Mouse (Mus musculus): ENCODE results near the gene Comp. TPM values are rescaled to one million over a fixed set of nuclear protein-coding genes. Genes with fewer than 3 reads are reported as not detected.
A peak's percentile ranks its signal among the peaks of the same experiment; 100 is the strongest.

Comp gene
- polyA plus RNA-seq, 1 experiment from 2014 or later, result 0.13 TPM

DNA sequence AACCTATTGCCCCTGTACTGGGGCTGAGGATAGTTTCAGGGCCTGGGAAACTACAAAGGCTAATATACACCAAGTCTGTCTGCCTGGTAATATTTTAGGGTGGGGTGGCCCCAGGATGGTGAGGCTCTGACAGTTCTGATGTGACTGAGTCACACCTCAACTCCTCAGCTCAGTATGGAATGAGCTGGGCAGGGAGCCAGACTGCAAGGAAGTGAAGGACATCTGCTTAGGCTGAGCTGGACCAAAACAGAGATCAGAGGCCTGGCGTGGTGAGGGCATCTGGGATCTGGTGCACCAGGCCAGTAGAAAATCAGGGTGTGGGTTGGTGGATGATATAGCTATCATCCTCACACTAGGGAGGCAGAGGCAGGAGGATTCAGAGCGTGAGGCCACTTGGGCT lies 16.3 kb downstream of the Comp start:
- ATAC-seq (no peak), DNase-seq (ENCODE audit: low spot score) (no peak)
- Histone ChIP-seq H3K9me3 (ENCODE audit: low read length) (no peaks in the 10 kb centered on the region), H3K27me3 (replicated peaks; ENCODE audit: insufficient read depth, low read length) (no peaks in the 10 kb centered on the region), H3K27ac (ENCODE audit: low read length) (no peak overlapping the region), H3K36me3 (ENCODE audit: insufficient read depth, low read length) (0 out of 2 replicates have a peak, but pooled peaks cover 4% of the 10 kb centered on the region), H3K4me2 (replicated peaks; ENCODE audit: low read depth, low read length) (no peak overlapping the region), H3K4me3 (ENCODE audit: low read depth, low read length) (no peak overlapping the region), H3K4me1 (ENCODE audit: insufficient read depth, low read depth, low read length) (no peaks in the 10 kb centered on the region), H3K9ac (replicated peaks; ENCODE audit: low read depth) (no peak overlapping the region)
- TF ChIP-seq CTCF (IDR thresholded peaks at IDR 0.05), result no peak
- TF ChIP-seq EP300 (IDR thresholded peaks at IDR 0.05), result no peak
- 86% methylated on average over 2 of the region's 2 CpGs for WGBS

DNA sequence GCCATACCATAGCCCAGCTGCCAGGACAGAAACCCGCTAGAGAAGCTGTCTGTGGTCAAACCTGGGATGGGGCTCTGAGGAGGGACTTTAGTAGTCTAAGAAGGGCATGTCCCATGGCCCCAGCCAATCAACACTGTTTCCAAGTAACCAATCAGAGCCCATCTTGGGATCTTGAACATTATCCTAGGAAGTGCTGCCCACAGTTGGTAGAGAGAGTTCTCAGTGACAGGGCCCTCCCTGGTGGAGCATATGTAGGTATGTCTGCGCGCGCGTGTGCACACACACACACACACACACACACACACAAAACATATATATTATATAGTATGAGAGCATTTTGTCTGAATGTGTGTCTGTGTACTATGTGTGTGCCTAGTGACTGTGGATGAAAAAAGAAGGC lies 19.7 kb downstream of the Comp start:
- Histone ChIP-seq H3K4me1 (ENCODE audit: insufficient read depth, low read depth, low read length) (no peaks in the 10 kb centered on the region), H3K9ac (replicated peaks; ENCODE audit: low read depth) (no peak overlapping the region), H3K36me3 (ENCODE audit: insufficient read depth, low read length) (0 out of 2 replicates have a peak, but pooled peaks cover 4% of the 10 kb centered on the region), H3K4me3 (ENCODE audit: low read depth, low read length) (no peak overlapping the region), H3K27me3 (replicated peaks; ENCODE audit: insufficient read depth, low read length) (no peaks in the 10 kb centered on the region), H3K9me3 (ENCODE audit: low read length) (no peaks in the 10 kb centered on the region), H3K27ac (ENCODE audit: low read length) (no peak overlapping the region), H3K4me2 (replicated peaks; ENCODE audit: low read depth, low read length) (no peak overlapping the region)
- TF ChIP-seq EP300 (IDR thresholded peaks at IDR 0.05) (no peak), CTCF (IDR thresholded peaks at IDR 0.05) (no peak)
- DNase-seq (ENCODE audit: low spot score) (no peak), ATAC-seq (no peak)
- WGBS, result 76% methylated on average over 5 of the region's 5 CpGs

DNA sequence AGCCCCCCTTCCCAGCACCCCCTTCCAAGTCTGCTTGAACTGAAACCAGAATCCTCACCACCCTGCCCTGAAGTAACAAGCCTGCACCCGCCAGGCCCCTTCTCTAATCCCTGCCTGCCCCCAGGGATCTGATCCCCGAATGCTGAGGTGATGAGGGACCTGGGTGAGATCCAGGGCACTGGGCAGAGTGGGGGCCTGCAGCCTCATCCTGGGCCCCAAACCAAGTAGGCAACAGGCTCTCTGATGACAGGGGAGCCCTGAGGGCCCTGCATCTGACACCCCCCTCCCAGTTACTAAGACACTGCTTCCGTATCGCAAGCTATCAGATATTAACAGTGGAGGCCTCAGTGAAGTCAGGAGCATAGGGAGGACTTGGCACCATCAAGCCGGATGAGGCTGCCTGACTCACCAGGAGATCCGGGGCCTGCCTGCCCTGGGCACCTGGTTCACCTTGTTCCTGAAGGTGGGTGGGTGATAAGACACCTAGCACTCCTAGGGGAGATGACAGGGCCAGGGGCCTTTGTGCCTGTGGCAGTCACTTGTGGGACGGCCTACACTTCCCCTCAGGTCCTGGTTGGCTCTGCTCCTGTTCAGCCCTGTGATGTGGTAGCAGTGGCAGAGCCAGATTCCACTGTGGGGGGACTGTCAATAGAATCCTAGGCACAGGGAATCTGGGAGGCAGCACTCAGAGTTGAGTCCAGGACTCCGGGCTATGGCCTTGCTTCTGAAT lies 21.1 kb downstream of the Comp start:
- Histone ChIP-seq H3K27ac (ENCODE audit: low read length) (no peak overlapping the region), H3K9ac (replicated peaks; ENCODE audit: low read depth) (no peak overlapping the region), H3K4me2 (replicated peaks; ENCODE audit: low read depth, low read length) (no peak overlapping the region), H3K4me1 (ENCODE audit: insufficient read depth, low read depth, low read length) (no peaks in the 10 kb centered on the region), H3K4me3 (ENCODE audit: low read depth, low read length) (no peak overlapping the region), H3K27me3 (replicated peaks; ENCODE audit: insufficient read depth, low read length) (no peaks in the 10 kb centered on the region), H3K9me3 (ENCODE audit: low read length) (no peaks in the 10 kb centered on the region), H3K36me3 (ENCODE audit: insufficient read depth, low read length) (0 out of 2 replicates have a peak, but pooled peaks cover 4% of the 10 kb centered on the region)
- 87% methylated on average over 8 of the region's 8 CpGs for WGBS
- no peak for ATAC-seq
- TF ChIP-seq CTCF (IDR thresholded peaks at IDR 0.05) (no peak), EP300 (IDR thresholded peaks at IDR 0.05) (no peak)
- DNase-seq (ENCODE audit: low spot score), result no peak

DNA sequence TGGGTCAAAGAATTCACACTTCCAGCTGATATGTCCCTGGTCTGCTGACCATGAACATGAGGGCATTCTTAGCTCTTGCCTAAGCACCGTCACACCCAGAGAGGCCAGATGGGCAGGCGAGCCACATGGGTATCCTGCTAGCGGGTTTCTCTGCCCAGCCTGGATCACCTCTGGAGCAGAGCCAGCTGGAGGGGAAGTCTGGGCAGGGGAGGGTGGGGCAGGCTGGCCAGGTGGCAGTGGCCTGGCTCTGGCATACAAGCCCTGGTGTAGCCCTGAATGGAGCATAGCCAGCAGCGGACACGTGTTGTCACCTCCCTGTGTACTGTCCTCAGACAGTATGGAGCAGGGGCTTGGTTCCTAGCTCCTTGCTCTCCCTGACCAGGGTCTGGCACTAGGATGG lies 22.3 kb downstream of the Comp start:
- 57% methylated on average over 5 of the region's 5 CpGs for WGBS
- no peaks in the 10 kb centered on the region for H3K9me3 ChIP-seq (ENCODE audit: low read length)
- no peak overlapping the region for H3K4me2 ChIP-seq (replicated peaks; ENCODE audit: low read depth, low read length)
- no peak overlapping the region for H3K9ac ChIP-seq (replicated peaks; ENCODE audit: low read depth)
- 0 out of 2 replicates have a peak, but pooled peaks cover 4% of the 10 kb centered on the region for H3K36me3 ChIP-seq (ENCODE audit: insufficient read depth, low read length)
- H3K27me3 ChIP-seq (replicated peaks; ENCODE audit: insufficient read depth, low read length), result no peaks in the 10 kb centered on the region
- H3K4me3 ChIP-seq (ENCODE audit: low read depth, low read length), result no peak overlapping the region
- ATAC-seq (peak; percentile 30), DNase-seq (ENCODE audit: low spot score) (no peak)
- H3K4me1 ChIP-seq (ENCODE audit: insufficient read depth, low read depth, low read length), result no peaks in the 10 kb centered on the region
- H3K27ac ChIP-seq (ENCODE audit: low read length), result no peak overlapping the region
- TF ChIP-seq CTCF (IDR thresholded peaks at IDR 0.05) (no peak), EP300 (IDR thresholded peaks at IDR 0.05) (no peak)

DNA sequence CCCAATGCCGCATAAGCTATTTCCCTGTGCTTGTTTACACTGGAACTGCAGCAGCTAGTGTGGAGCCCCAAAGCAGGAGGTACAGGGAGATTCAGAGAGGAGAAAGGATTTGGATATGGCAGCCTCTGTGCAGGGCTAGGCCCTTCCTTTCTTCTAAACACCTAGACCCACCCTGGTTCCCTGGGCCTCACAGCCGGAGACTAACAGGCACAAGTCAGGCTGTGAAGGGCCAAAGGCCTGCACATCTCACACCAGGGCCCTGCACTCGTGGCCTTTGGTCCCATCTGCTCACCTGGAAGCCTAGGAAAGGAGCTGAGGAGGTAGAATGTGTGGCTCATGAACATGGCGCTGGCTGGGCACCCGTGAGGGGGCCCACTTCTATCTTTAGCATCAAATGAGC lies 22.8 kb downstream of the Comp start:
- no peak overlapping the region for H3K27ac ChIP-seq (ENCODE audit: low read length)
- no peaks in the 10 kb centered on the region for H3K27me3 ChIP-seq (replicated peaks; ENCODE audit: insufficient read depth, low read length)
- H3K9ac ChIP-seq (replicated peaks; ENCODE audit: low read depth), result no peak overlapping the region
- H3K4me2 ChIP-seq (replicated peaks; ENCODE audit: low read depth, low read length), result no peak overlapping the region
- H3K36me3 ChIP-seq (ENCODE audit: insufficient read depth, low read length), result 0 out of 2 replicates have a peak, but pooled peaks cover 2% of the 10 kb centered on the region
- H3K4me3 ChIP-seq (ENCODE audit: low read depth, low read length), result no peak overlapping the region
- DNase-seq (ENCODE audit: low spot score), result no peak
- no peaks in the 10 kb centered on the region for H3K9me3 ChIP-seq (ENCODE audit: low read length)
- no peaks in the 10 kb centered on the region for H3K4me1 ChIP-seq (ENCODE audit: insufficient read depth, low read depth, low read length)
- 70% methylated on average over 5 of the region's 5 CpGs for WGBS
- TF ChIP-seq EP300 (IDR thresholded peaks at IDR 0.05), result no peak
- no peak for TF ChIP-seq CTCF (IDR thresholded peaks at IDR 0.05)
- ATAC-seq, result no peak

DNA sequence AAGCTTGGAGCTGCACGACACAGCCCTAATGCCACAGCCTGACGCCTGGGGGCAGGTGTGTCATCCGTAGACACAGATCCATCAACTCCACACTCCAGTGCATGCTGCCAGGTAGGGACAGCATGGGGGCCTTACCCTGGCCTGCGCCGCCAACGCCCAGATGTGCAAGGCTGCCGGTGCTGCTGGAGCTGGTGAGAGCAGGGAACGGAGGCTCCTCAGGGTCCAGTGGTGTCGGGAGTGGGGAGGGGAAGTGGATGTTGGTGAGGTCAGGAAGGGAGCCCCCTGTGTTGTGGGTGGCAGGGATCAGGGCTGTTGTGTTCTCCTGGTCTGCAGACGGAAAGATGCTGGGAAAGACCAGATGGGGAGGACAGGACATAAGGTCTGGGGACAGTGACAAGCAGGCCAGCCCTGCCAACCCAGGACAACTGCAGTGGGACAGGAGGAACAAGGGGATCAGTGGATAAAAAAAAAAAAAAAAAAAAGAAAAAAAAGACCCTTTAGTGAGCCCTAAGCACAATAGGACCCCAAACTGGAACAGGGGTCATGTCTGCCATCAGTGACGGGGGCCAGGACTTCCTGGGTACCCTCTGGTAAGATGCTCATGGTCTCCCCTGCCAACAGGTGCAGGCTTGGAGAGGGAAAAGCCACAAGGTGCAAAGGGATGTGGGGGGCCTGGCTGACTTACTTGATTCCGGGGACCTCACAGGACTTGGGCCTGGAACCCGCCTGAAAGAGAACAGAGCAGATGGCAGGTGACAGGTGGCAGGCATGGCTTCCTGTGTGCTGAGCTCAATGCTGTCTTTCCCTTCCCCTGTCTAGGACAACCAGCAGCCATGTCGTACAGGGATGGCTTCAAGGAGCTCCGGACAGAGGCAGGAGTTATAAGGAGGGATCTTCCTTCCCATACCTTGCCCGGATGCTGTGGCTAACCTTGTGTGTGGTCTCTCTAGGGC lies 24.5 kb downstream of the Comp start:
- DNase-seq (ENCODE audit: low spot score), result no peak

More for the DNA sequence above, 24.5 kb downstream of the Comp start:
- no peaks in the 10 kb centered on the region for H3K27me3 ChIP-seq (replicated peaks; ENCODE audit: insufficient read depth, low read length)
- no peak for ATAC-seq
- H3K4me1 ChIP-seq (ENCODE audit: insufficient read depth, low read depth, low read length), result no peaks in the 10 kb centered on the region
- no peak overlapping the region for H3K9ac ChIP-seq (replicated peaks; ENCODE audit: low read depth)
- H3K4me3 ChIP-seq (ENCODE audit: low read depth, low read length), result no peak overlapping the region
- TF ChIP-seq EP300 (IDR thresholded peaks at IDR 0.05), result no peak
- no peak for TF ChIP-seq CTCF (IDR thresholded peaks at IDR 0.05)
- no peak overlapping the region for H3K27ac ChIP-seq (ENCODE audit: low read length)
- H3K4me2 ChIP-seq (replicated peaks; ENCODE audit: low read depth, low read length), result no peak overlapping the region
- H3K36me3 ChIP-seq (ENCODE audit: insufficient read depth, low read length), result no peaks in the 10 kb centered on the region
- no peaks in the 10 kb centered on the region for H3K9me3 ChIP-seq (ENCODE audit: low read length)
- 84% methylated on average over 16 of the region's 16 CpGs for WGBS

All from lung, postnatal 0 days (tissue).